10 mouse cellular contexts compared by ENCODE assay signal in the genomic region with DNA sequence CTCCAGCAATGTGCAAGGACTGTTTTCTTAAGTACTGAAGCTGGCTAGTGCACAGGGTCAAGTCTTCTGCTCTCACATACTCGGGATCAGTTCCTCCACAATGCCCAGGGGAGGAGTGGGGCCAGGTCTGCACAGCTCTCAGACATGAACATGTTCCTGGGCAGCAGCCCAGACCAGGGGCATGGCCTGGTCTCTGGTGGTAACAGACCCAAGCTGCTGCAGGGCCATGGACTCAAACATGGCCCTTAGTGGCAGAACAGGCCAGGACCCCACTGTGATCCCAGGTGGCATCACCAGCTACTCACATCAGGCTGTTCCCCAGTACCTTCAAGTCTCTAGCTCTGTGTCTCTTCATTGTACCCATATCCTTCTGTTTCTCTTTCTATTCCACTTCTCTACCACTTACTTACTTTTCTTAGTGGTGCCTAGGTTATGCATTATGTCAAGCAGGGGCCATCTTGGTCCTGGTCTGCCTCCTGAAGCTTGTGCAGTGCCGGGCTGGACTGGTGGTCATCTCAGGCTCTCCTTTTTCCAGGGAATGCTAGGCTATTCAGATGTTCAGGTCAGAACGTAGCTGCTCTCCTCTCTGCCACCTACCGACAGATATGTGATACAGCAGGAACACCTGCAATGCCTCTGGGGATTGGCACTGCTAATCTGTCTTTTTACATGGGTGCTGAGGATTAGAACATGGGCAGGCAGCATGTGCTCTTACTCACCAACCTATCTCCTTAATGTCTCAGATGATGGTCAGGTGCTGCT. TPM values are rescaled to one million over a fixed set of nuclear protein-coding genes. Genes with fewer than 3 reads are reported as not detected.
A peak's percentile ranks its signal among the peaks of the same experiment; 100 is the strongest.
DNase-seq lines count a peak whose midpoint lies in the region; ATAC-seq and TF ChIP-seq lines count a peak whose summit lies in the region.
"Had no signal": no experiment of that assay in that cellular context is flagged by ENCODE, and none has a peak within 500 bp of the region (broad histone marks: within the 10 kb centered on the region; RNA-seq: fewer than 3 reads in every experiment).

No protein-coding gene starts in this region.

- WGBS in liver, adult 2 months: 54% methylated on average over 4 of the region's 4 CpGs
- 37% methylated on average over 4 of the region's 4 CpGs for WGBS in liver, embryonic 12.5 days (ENCODE audit: insufficient replicate concordance)

- H3K4me3 ChIP-seq in liver, adult 2 months (ENCODE audit: insufficient read depth, low read depth, low read length): no peak overlapping the region
- no peak overlapping the region for H3K4me3 ChIP-seq in liver, embryonic 12.5 days
- H3K4me3 ChIP-seq in G1E (ENCODE audit: low read depth, low read length): no peak overlapping the region
- H3K4me3 ChIP-seq: erythroblast, embryonic 14.5 days had no signal

- ATAC-seq in liver, embryonic 12.5 days: no peak
- peak; percentile 50; the same call in 1 of the 2 replicates for ATAC-seq in G1E (ENCODE audit: extremely low read depth, insufficient number of reproducible peaks, low FRiP score, poor library complexity, severe bottlenecking)
- ATAC-seq in megakaryocyte progenitor cell, adult 5-6 weeks (replicated peaks; ENCODE audit: poor library complexity): peak; percentile 92

- no peak overlapping the region for H3K4me2 ChIP-seq in liver, embryonic 12.5 days

- no peak for TF ChIP-seq POLR2A in liver, adult 2 months (IDR thresholded peaks at IDR 0.05; ENCODE audit: extremely low read depth, insufficient read depth, low read length)

- peak; percentile 59 for TF ChIP-seq CTCF in liver, adult 2 months (IDR thresholded peaks at IDR 0.05; ENCODE audit: low read depth, low read length)
- TF ChIP-seq CTCF in G1E (IDR thresholded peaks at IDR 0.05; ENCODE audit: low read depth, low read length): peak; percentile 14; the same call in 1 of the 2 replicates

- no peaks in the 10 kb centered on the region for H3K4me1 ChIP-seq in liver, adult 2 months (ENCODE audit: control insufficient read depth, insufficient read depth, low read length)
- H3K4me1 ChIP-seq in liver, embryonic 12.5 days: no peaks in the 10 kb centered on the region
- peaks cover 6% of the 10 kb centered on the region; the same call in 1 of the 2 replicates for H3K4me1 ChIP-seq in G1E (ENCODE audit: insufficient read depth, low read depth, low read length)

- no peaks in the 10 kb centered on the region for H3K36me3 ChIP-seq in liver, adult 2 months (ENCODE audit: control insufficient read depth, insufficient read depth, low read length)
- H3K36me3 ChIP-seq in liver, embryonic 12.5 days: no peaks in the 10 kb centered on the region
- H3K36me3 ChIP-seq in G1E (replicated peaks): no peaks in the 10 kb centered on the region

- no peaks in the 10 kb centered on the region for H3K79me2 ChIP-seq in liver, adult 2 months (ENCODE audit: control insufficient read depth, insufficient read depth, low read length)

- peak; percentile 6 for DNase-seq in embryo, embryonic 10 days (ENCODE audit: low spot score)
- no peak for DNase-seq in embryo, embryonic 9.5 days (ENCODE audit: extremely low spot score)
- peak; percentile 20 for DNase-seq in liver, adult 2 months (ENCODE audit: extremely low read depth, low read depth, low spot score)
- DNase-seq in G1E (ENCODE audit: low spot score): no peak
- DNase-seq in urinary bladder, postnatal 25 days (ENCODE audit: low spot score): no peak
- DNase-seq in left cerebral cortex, adult 9 months (ENCODE audit: low spot score in 2 of 2): no peak
- DNase-seq: cerebellum, adult 8-10 months had no signal

- no peaks in the 10 kb centered on the region for H3K27me3 ChIP-seq in liver, adult 2 months (ENCODE audit: control insufficient read depth, insufficient read depth, low read length)
- no peaks in the 10 kb centered on the region for H3K27me3 ChIP-seq in liver, embryonic 12.5 days (replicated peaks)
- no peaks in the 10 kb centered on the region for H3K27me3 ChIP-seq in G1E (ENCODE audit: insufficient read depth, low read length)

- no peak overlapping the region for H3K9ac ChIP-seq in liver, adult 2 months (ENCODE audit: low read depth, low read length)
- no peak overlapping the region for H3K9ac ChIP-seq in liver, embryonic 12.5 days

- H3K27ac ChIP-seq in liver, adult 2 months (replicated peaks; ENCODE audit: insufficient read depth, low read depth, low read length): no peak overlapping the region
- no peak overlapping the region for H3K27ac ChIP-seq in liver, embryonic 12.5 days

- no peaks in the 10 kb centered on the region for H3K9me3 ChIP-seq in liver, embryonic 12.5 days (replicated peaks)
- peaks cover 16% of the 10 kb centered on the region for H3K9me3 ChIP-seq in G1E (replicated peaks)

RNA-seq across cellular contexts. Expression of a gene that starts 7.8 kb away (rescaled TPM):
- 3.6 TPM in 2 replicates for total RNA-seq in liver, adult 2 months (2014; rRNA removed)
- 1.2 and 1.3 TPM in 2 replicates for polyA plus RNA-seq in liver, adult 2 months (2012; rRNA removed)
- 3.1 and 3.4 TPM in 2 replicates for polyA plus RNA-seq in liver, embryonic 12.5 days (2016; fragmentation: Nextera tagmentation; extraction: Ambion mirVana)
- total RNA-seq in G1E (2014; fragmentation: Nextera tagmentation) (4.7 and 7.2 TPM in 2 replicates), G1E (2017) (6.2 and 10.2 TPM in 2 replicates)
- 1.5 and 1.9 TPM in 2 replicates for polyA plus RNA-seq in G1E (2012)
- 3.2 TPM in 2 replicates for total RNA-seq in megakaryocyte progenitor cell, adult 5-6 weeks (2015)
- total RNA-seq in megakaryocyte progenitor cell, adult 5-6 weeks (2017): 3.2 and 5.8 TPM in 2 replicates
- polyA plus RNA-seq: erythroblast, embryonic 14.5 days had no signal

RNA-seq across cellular contexts. Expression of a gene that starts 8.6 kb away (rescaled TPM):
- 0.67 and 1.8 TPM in 2 replicates for total RNA-seq in liver, adult 2 months (2014; rRNA removed)
- 0.56 and 0.72 TPM in 2 replicates for polyA plus RNA-seq in liver, adult 2 months (2012; rRNA removed)
- 0.31 and 0.87 TPM in 2 replicates for polyA plus RNA-seq in liver, embryonic 12.5 days (2016; fragmentation: Nextera tagmentation; extraction: Ambion mirVana)
- 1.4 and 2.2 TPM in 2 replicates for total RNA-seq in G1E (2014; fragmentation: Nextera tagmentation)
- 1.2 and 2.1 TPM in 2 replicates for total RNA-seq in G1E (2017)
- 1.6 and 1.7 TPM in 2 replicates for polyA plus RNA-seq in G1E (2012)
- total RNA-seq in megakaryocyte progenitor cell, adult 5-6 weeks (2015): not detected in 2 replicates
- 0.33 TPM in 1 of 2 replicates, not detected in the other for total RNA-seq in megakaryocyte progenitor cell, adult 5-6 weeks (2017)
- polyA plus RNA-seq: erythroblast, embryonic 14.5 days had no signal

RNA-seq across cellular contexts. Expression of a gene that starts 59.5 kb away (rescaled TPM):
- not detected in 2 replicates for total RNA-seq in liver, adult 2 months (2014; rRNA removed)
- polyA plus RNA-seq in liver, adult 2 months (2012; rRNA removed): not detected in 2 replicates
- polyA plus RNA-seq in liver, embryonic 12.5 days (2016; fragmentation: Nextera tagmentation; extraction: Ambion mirVana): 0.17 and 0.19 TPM in 2 replicates
- not detected in 2 replicates for total RNA-seq in G1E (2014; fragmentation: Nextera tagmentation)
- not detected in 2 replicates for total RNA-seq in G1E (2017)
- not detected in 2 replicates for polyA plus RNA-seq in G1E (2012)
- not detected in 2 replicates for total RNA-seq in megakaryocyte progenitor cell, adult 5-6 weeks (2015)
- not detected in 2 replicates for total RNA-seq in megakaryocyte progenitor cell, adult 5-6 weeks (2017)
- polyA plus RNA-seq: erythroblast, embryonic 14.5 days had no signal

Comparison
In these comparisons a context has a peak if more than half of its experiments do, and no peak if none do; other contexts are left out.
1. DNase-seq: peak in embryo, embryonic 10 days (single experiment) and liver, adult 2 months (single experiment); none in embryo, embryonic 9.5 days (single experiment), G1E (single experiment), urinary bladder, postnatal 25 days (single experiment) and left cerebral cortex, adult 9 months (0 of 2).